Mouse (Mus musculus) cortical plate, adult 2 months (tissue): ENCODE data around the gene Dcst1. TPM values are rescaled to one million over a fixed set of nuclear protein-coding genes. Genes with fewer than 3 reads are reported as not detected.

Experiments used
- H3K27ac ChIP-seq: fragments of 200-500 bp; 2 replicates; pipeline ENCODE4 v1.5.1; 2012; ENCODE audit warnings: low read length, control low read depth, inconsistent platforms; ENCODE audit not compliant: insufficient read depth
- H3K4me1 ChIP-seq: fragments of 200-500 bp; 2 replicates; pipeline ENCODE4 v1.6.1; 2011; ENCODE audit warnings: low read length; ENCODE audit not compliant: control insufficient read depth, insufficient read depth
- H3K4me3 ChIP-seq: fragments of 200-500 bp; 2 replicates; pipeline ENCODE4 v1.5.1; 2011; ENCODE audit warnings: mild to moderate bottlenecking, low read length, control low read depth; ENCODE audit not compliant: insufficient read depth
- CTCF ChIP-seq: fragments of 200-500 bp; IDR thresholded peaks from 2 replicates; pipeline ENCODE4 v1.5.1; 2011; ENCODE audit warnings: mild to moderate bottlenecking, control low read depth, low read length; ENCODE audit not compliant: insufficient read depth; ENCODE audit errors: extremely low read depth
- POLR2A ChIP-seq: fragments of 200-500 bp; IDR thresholded peaks from 2 replicates; pipeline ENCODE4 v1.6.1; 2011; ENCODE audit warnings: mild to moderate bottlenecking, low read length, control low read depth; ENCODE audit not compliant: insufficient read depth; ENCODE audit errors: extremely low read depth
- polyA plus RNA-seq: library from polyadenylated mRNA; depleted of rRNA; stranded (reverse); fragments of >200 nt; gene quantifications from 2 replicates; pipeline ENCODE4 v1.2.3, GENCODE M21; 2012; rRNA removed

The Dcst1 gene
- polyA plus RNA-seq, 1 experiment, result not detected

- Histone ChIP-seq H3K4me3 (no peak overlapping the region), H3K4me1 (peaks cover 3% of the 10 kb centered on the region), H3K27ac (no peak overlapping the region)
- TF ChIP-seq POLR2A (no peak), CTCF (no peak)
Observed at GRCm38 (mm10) chr3:89300514-89300913, 64.5 kb downstream of the Dcst1 start.

Other genes with a start within 250 kb of the Dcst1 start
- 0.04 and 0.08 TPM in 2 replicates for gene Pklr, start 229.1 kb downstream of the Dcst1 start, polyA plus RNA-seq
- gene Hcn3, start 205.1 kb downstream of the Dcst1 start, polyA plus RNA-seq, result 14.2 and 14.5 TPM in 2 replicates
- 68.0 and 73.0 TPM in 2 replicates for gene Clk2, start 200.5 kb downstream of the Dcst1 start, polyA plus RNA-seq
- gene Scamp3, start 187.8 kb downstream of the Dcst1 start, polyA plus RNA-seq, result 94.5 and 95.7 TPM in 2 replicates
- 84.1 and 86.2 TPM in 2 replicates for gene Fam189b, start 182.1 kb downstream of the Dcst1 start, polyA plus RNA-seq
- gene Gba, start 162.3 kb downstream of the Dcst1 start, polyA plus RNA-seq, result 85.1 and 86.1 TPM in 2 replicates
- 68.9 and 70.6 TPM in 2 replicates for gene Thbs3, start 150.1 kb downstream of the Dcst1 start, polyA plus RNA-seq
- gene Mtx1, start 138.2 kb downstream of the Dcst1 start, polyA plus RNA-seq, result 132 and 155 TPM in 2 replicates
- gene Muc1, start 136.2 kb downstream of the Dcst1 start, polyA plus RNA-seq, result 0.88 and 0.95 TPM in 2 replicates
- 58.2 and 61.9 TPM in 2 replicates for gene Krtcap2, start 119.3 kb downstream of the Dcst1 start, polyA plus RNA-seq
- gene Trim46, start 118.9 kb downstream of the Dcst1 start, polyA plus RNA-seq, result 87.2 and 91.0 TPM in 2 replicates
- gene Dpm3, start 105.9 kb downstream of the Dcst1 start, polyA plus RNA-seq, result 150 and 156 TPM in 2 replicates
- 106 and 114 TPM in 2 replicates for gene Slc50a1, start 94.7 kb downstream of the Dcst1 start, polyA plus RNA-seq
- 11.7 and 12.7 TPM in 2 replicates for gene Efna1, start 84.1 kb downstream of the Dcst1 start, polyA plus RNA-seq
- gene Efna3, start 42.3 kb downstream of the Dcst1 start, polyA plus RNA-seq, result 79.9 and 85.1 TPM in 2 replicates
- 0.59 and 1.1 TPM in 2 replicates for gene Efna4, start 27.2 kb downstream of the Dcst1 start, polyA plus RNA-seq
- 170 and 178 TPM in 2 replicates for gene Adam15, start 15.3 kb downstream of the Dcst1 start, polyA plus RNA-seq
- 0.61 and 0.75 TPM in 2 replicates for gene Dcst2, start 3.3 kb downstream of the Dcst1 start, polyA plus RNA-seq
- gene Zbtb7b, start 29.5 kb upstream of the Dcst1 start, polyA plus RNA-seq, result 14.7 and 18.7 TPM in 2 replicates
- 5.1 and 5.9 TPM in 2 replicates for gene Lenep, start 37.5 kb upstream of the Dcst1 start, polyA plus RNA-seq
- gene Flad1, start 46.6 kb upstream of the Dcst1 start, polyA plus RNA-seq, result 45.4 and 48.7 TPM in 2 replicates
- gene Cks1b, start 53.1 kb upstream of the Dcst1 start, polyA plus RNA-seq, result 5.2 and 5.4 TPM in 2 replicates
- gene Shc1, start 53.2 kb upstream of the Dcst1 start, polyA plus RNA-seq, result 17.5 and 18.0 TPM in 2 replicates
- 43.4 and 47.2 TPM in 2 replicates for gene Pygo2, start 65.0 kb upstream of the Dcst1 start, polyA plus RNA-seq
- 38.0 and 39.9 TPM in 2 replicates for gene Pbxip1, start 71.5 kb upstream of the Dcst1 start, polyA plus RNA-seq
- gene Pmvk, start 89.3 kb upstream of the Dcst1 start, polyA plus RNA-seq, result 71.8 and 71.9 TPM in 2 replicates
- gene Kcnn3, start 154.9 kb upstream of the Dcst1 start, polyA plus RNA-seq, result 9.5 and 10.9 TPM in 2 replicates